ENCODE assay signal across 8 mouse cellular contexts in the genomic region with DNA sequence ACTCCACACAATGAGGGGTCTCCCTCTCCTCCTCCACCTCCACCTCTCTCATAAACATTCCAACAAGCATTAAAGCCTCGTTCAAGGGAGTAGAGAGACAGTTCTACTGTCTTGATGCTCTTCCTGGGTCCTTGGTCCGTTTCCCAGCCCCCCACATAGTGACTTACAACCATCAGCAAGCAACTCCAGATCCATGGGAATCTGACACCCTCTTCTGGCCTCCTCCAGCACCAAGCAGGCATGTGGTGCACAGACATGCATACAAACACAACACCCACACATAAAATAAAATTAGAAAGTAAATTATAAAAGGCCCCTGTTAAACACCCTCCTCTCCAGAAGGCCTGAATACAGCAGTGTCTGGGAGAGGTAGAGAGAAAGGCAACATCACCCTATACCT. TPM values are rescaled to one million over a fixed set of nuclear protein-coding genes. Genes with fewer than 3 reads are reported as not detected.
DNase-seq lines count a peak whose midpoint lies in the region; ATAC-seq and TF ChIP-seq lines count a peak whose summit lies in the region.

No protein-coding gene starts in this region.

- no peak for TF ChIP-seq CTCF in left cerebral cortex, adult 2 months (IDR thresholded peaks at IDR 0.05)

- H3K27me3 ChIP-seq in forebrain, embryonic 12.5 days: no peaks in the 10 kb centered on the region
- H3K27me3 ChIP-seq in neural tube, embryonic 15.5 days (replicated peaks): no peaks in the 10 kb centered on the region

- H3K36me3 ChIP-seq in forebrain, embryonic 12.5 days (replicated peaks): no peaks in the 10 kb centered on the region
- no peaks in the 10 kb centered on the region for H3K36me3 ChIP-seq in neural tube, embryonic 15.5 days

- intact Hi-C loops in left cerebral cortex, adult 2 months (cut with DNase I): no loop called here
- intact Hi-C loops in left cerebral cortex, postnatal 4 days (cut with DNase I): no loop called here

- H3K4me1 ChIP-seq in forebrain, embryonic 12.5 days: peaks cover 24% of the 10 kb centered on the region
- H3K4me1 ChIP-seq in neural tube, embryonic 15.5 days: peaks cover 21% of the 10 kb centered on the region

- H3K9me3 ChIP-seq in forebrain, embryonic 12.5 days: no peaks in the 10 kb centered on the region
- no peaks in the 10 kb centered on the region for H3K9me3 ChIP-seq in neural tube, embryonic 15.5 days (replicated peaks)

- no peak overlapping the region for H3K9ac ChIP-seq in forebrain, embryonic 12.5 days
- no peak overlapping the region for H3K9ac ChIP-seq in neural tube, embryonic 15.5 days (replicated peaks)

- H3K4me3 ChIP-seq in left cerebral cortex, adult 2 months: no peak overlapping the region
- H3K4me3 ChIP-seq in forebrain, embryonic 12.5 days (replicated peaks): no peak overlapping the region
- no peak overlapping the region for H3K4me3 ChIP-seq in neural tube, embryonic 15.5 days (replicated peaks)

- DNase-seq in frontal cortex, postnatal 14 days (ENCODE audit: low spot score in 2 of 2): no peak
- no peak for DNase-seq in left cerebral cortex, adult 2 months (ENCODE audit: extremely low spot score in 1 of 2, low spot score in 2 of 2)
- no peak for DNase-seq in left cerebral cortex, postnatal 4 days
- no peak for DNase-seq in urinary bladder, postnatal 10 days (ENCODE audit: low spot score)
- no peak for DNase-seq in layer of hippocampus, postnatal 10 days (ENCODE audit: low spot score in 2 of 2)

- 65% methylated on average over 2 of the region's 2 CpGs for WGBS in forebrain, embryonic 12.5 days
- 40% methylated on average over 2 of the region's 2 CpGs for WGBS in neural tube, embryonic 15.5 days

- ATAC-seq in frontal cortex, adult (ENCODE audit: low TSS enrichment): peak; percentile 20; the same call in 1 of the 2 replicates
- ATAC-seq in forebrain, embryonic 12.5 days (ENCODE audit: low FRiP score): no peak
- ATAC-seq in neural tube, embryonic 15.5 days (ENCODE audit: low FRiP score): no peak

- peak overlapping the region; percentile 58; the same call in 1 of the 2 replicates for H3K4me2 ChIP-seq in forebrain, embryonic 12.5 days
- peak overlapping the region; percentile 55; the same call in 1 of the 2 replicates for H3K4me2 ChIP-seq in neural tube, embryonic 15.5 days

- peak overlapping the region; percentile 48; the same call in 1 of the 2 replicates for H3K27ac ChIP-seq in left cerebral cortex, adult 2 months
- H3K27ac ChIP-seq in forebrain, embryonic 12.5 days: no peak overlapping the region
- peak overlapping the region; percentile 6; the same call in 1 of the 2 replicates for H3K27ac ChIP-seq in neural tube, embryonic 15.5 days (replicated peaks)

RNA-seq across cellular contexts. Expression of gene Nsmce3, which starts 33.5 kb away (rescaled TPM):
- 10 to 100 TPM; 12.2 to 13.1 TPM for total RNA-seq in left cerebral cortex, adult 2 months (2021)
- total RNA-seq in left cerebral cortex, postnatal 4 days (2021): 10 to 100 TPM; 11.8 to 12.5 TPM
- polyA plus RNA-seq in forebrain, embryonic 12.5 days (2016; fragmentation: Nextera tagmentation; extraction: Ambion mirVana): 10.4 and 10.7 TPM in 2 replicates
- polyA plus RNA-seq in neural tube, embryonic 15.5 days (2015; fragmentation: Nextera tagmentation; extraction: Ambion mirVana): 10.0 and 10.9 TPM in 2 replicates
- total RNA-seq in layer of hippocampus, postnatal 10 days (2021): 10 to 100 TPM; 19.0 to 19.6 TPM
